Mouse (Mus musculus) urinary bladder, postnatal 10 days (tissue): ENCODE data around the gene Nfkbia.

Source experiments
- DNase-seq: peaks from one replicate; pipeline ENCODE4 v3.0.0; 2022; ENCODE audit warnings: low spot score

Gene Nfkbia

GRCm38 (mm10) chr12:55466088-55466701 lies 26.3 kb downstream of the Nfkbia start:
- DNase-seq: no peak

GRCm38 (mm10) chr12:55465401-55465983 lies 27.0 kb downstream of the Nfkbia start:
- DNase-seq: no peak

GRCm38 (mm10) chr12:55464846-55465361 lies 27.5 kb downstream of the Nfkbia start:
- no peak for DNase-seq

- no peak for DNase-seq
These were observed 28.2 kb downstream of the Nfkbia start for GRCm38 (mm10) chr12:55463992-55464845.

GRCm38 (mm10) chr12:55463087-55463486 lies 29.4 kb downstream of the Nfkbia start:
- no peak for DNase-seq

- no peak for DNase-seq
These were observed 30.0 kb downstream of the Nfkbia start for GRCm38 (mm10) chr12:55462456-55462855.

GRCm38 (mm10) chr12:55461767-55462166 lies 30.7 kb downstream of the Nfkbia start:
- DNase-seq: no peak

- DNase-seq: no peak
These were observed 31.5 kb downstream of the Nfkbia start for GRCm38 (mm10) chr12:55460900-55461299.

GRCm38 (mm10) chr12:55459739-55460138 lies 32.7 kb downstream of the Nfkbia start:
- DNase-seq: no peak

- no peak for DNase-seq
These were observed 35.6 kb downstream of the Nfkbia start for GRCm38 (mm10) chr12:55456893-55457292.

- DNase-seq: no peak
These were observed 36.3 kb downstream of the Nfkbia start for GRCm38 (mm10) chr12:55456136-55456535.

- DNase-seq: no peak
These were observed 37.2 kb downstream of the Nfkbia start for GRCm38 (mm10) chr12:55455206-55455605.

- no peak for DNase-seq
These were observed 38.5 kb downstream of the Nfkbia start for GRCm38 (mm10) chr12:55453924-55454323.

- no peak for DNase-seq
These were observed 39.6 kb downstream of the Nfkbia start for GRCm38 (mm10) chr12:55452839-55453238.

- no peak for DNase-seq
These were observed 42.0 kb downstream of the Nfkbia start for GRCm38 (mm10) chr12:55450421-55450820.

GRCm38 (mm10) chr12:55449048-55449447 lies 43.4 kb downstream of the Nfkbia start:
- DNase-seq: no peak

GRCm38 (mm10) chr12:55448457-55448856 lies 44.0 kb downstream of the Nfkbia start:
- no peak for DNase-seq

GRCm38 (mm10) chr12:55447396-55447760 lies 45.1 kb downstream of the Nfkbia start:
- DNase-seq: no peak

- DNase-seq: no peak
These were observed 45.6 kb downstream of the Nfkbia start for GRCm38 (mm10) chr12:55446746-55447395.

GRCm38 (mm10) chr12:55446366-55446745 lies 46.1 kb downstream of the Nfkbia start:
- DNase-seq: no peak

- no peak for DNase-seq
These were observed 46.9 kb downstream of the Nfkbia start for GRCm38 (mm10) chr12:55445583-55445982.

- no peak for DNase-seq
These were observed 48.4 kb downstream of the Nfkbia start for GRCm38 (mm10) chr12:55444031-55444451.
